Mouse (Mus musculus): ENCODE measurements around the gene Tef. TPM values are rescaled to one million over a fixed set of nuclear protein-coding genes. Genes with fewer than 3 reads are reported as not detected.

The Tef gene
- 23.4 and 25.8 TPM in 2 replicates for polyA plus RNA-seq (2014; fragmentation: Nextera tagmentation; extraction: Ambion mirVana)

DNA sequence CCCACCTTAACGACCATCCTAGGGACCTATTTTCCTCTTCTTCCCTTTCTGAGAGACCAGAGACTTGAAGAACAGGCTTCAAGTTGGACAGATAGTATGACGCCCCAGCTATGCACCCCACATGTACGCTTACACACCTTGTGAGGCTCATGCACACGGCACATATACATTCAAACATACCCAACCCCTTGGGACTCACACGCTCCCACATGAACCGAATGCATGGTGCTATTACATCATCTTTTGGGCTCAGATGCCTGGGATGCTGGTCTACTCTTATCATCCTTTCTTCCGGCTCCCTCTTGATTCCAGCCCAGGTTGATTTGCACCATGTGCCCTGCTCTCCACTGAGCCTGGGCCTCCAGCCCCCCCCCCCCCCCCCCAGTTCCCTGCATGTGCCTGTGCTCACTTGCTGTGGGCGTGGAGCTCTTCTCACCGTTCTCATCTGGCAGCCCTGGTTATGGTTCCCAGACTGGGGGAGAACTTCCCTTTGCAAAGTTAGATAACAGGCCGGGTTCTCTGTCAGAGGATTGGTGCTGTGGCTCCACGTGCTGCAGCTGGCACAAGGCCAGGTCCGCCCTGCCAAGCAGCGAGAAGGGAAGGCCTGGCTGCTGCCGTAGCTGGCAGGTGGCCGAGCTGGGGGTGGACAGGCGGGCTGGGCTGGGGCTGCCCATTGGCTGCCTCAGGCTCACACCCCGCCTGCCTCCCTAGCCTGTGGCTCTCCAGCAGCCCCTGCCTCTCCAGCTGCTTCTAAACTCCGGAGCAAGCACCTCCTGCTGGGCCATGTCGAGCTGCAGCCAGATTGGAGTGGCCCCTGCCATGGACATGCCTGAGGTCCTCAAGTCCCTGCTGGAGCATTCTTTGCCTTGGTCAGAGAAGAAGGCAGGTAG, at the start of gene Tef:
TSS of gene Tef (plus strand) at position 421 of the 890 bp plus-strand sequence.
- H3K36me3 ChIP-seq (ENCODE audit: control insufficient read depth, insufficient read depth, low read length), result no peaks in the 10 kb centered on the region
- ATAC-seq (ENCODE audit: insufficient number of reproducible peaks, insufficient read depth, low FRiP score, low read depth), result peak; percentile 97
- H3K9ac ChIP-seq (ENCODE audit: low read length), result peak within 1 kb of the TSS; percentile 57
- H3K4me3 ChIP-seq (ENCODE audit: control insufficient read depth in 1 of 2, insufficient read depth in 1 of 2, low read depth in 1 of 2, low read length in 2 of 2), result peak within 1 kb of the TSS; percentile 33 to 35
- WGBS, result 13% methylated on average over 19 of the region's 19 CpGs
- H3K27ac ChIP-seq (replicated peaks in 1 of 2; ENCODE audit: control insufficient read depth in 1 of 2, insufficient read depth in 1 of 2, low read depth in 2 of 2, low read length in 2 of 2), result peak within 1 kb of the TSS; percentile 70
- no peaks in the 10 kb centered on the region for H3K9me3 ChIP-seq (ENCODE audit: control insufficient read depth, low read length)
- H3K27me3 ChIP-seq (ENCODE audit: control insufficient read depth, insufficient read depth, low read length), result no peaks in the 10 kb centered on the region
- peak within 1 kb of the TSS; percentile 67 for H3K4me2 ChIP-seq (ENCODE audit: low read length)
- H3K4me1 ChIP-seq (ENCODE audit: control insufficient read depth in 2 of 2, insufficient read depth in 2 of 2, low read length in 2 of 2), result peaks cover 32 to 46% of the 10 kb centered on the region in 2 experiments

DNA sequence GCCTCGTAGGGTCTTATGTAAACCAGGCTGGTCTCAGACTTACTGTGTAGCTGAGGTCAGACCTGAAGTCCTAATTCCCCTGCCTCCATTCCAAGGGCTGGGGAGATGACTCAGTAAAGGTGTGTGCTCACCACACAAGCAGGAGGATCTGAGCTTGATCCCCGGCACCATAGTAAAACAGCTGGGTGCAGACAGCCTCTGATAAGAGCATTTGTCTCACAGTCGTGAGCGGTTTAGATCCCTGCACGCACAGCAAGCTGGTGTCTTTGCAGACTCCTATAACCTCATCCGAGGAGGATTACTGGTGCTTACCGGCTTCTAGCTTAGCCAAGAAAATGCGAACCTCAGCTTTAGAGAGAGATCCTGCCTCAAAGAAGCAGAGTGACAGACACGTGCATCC, 48.6 kb upstream of the Tef start:
- ATAC-seq (ENCODE audit: insufficient number of reproducible peaks, insufficient read depth, low FRiP score, low read depth), result no peak
- no peak overlapping the region for H3K27ac ChIP-seq (replicated peaks in 1 of 2; ENCODE audit: control insufficient read depth in 1 of 2, insufficient read depth in 1 of 2, low read depth in 2 of 2, low read length in 2 of 2)
- peaks cover 9% of the 10 kb centered on the region; the same call in 1 of the 2 replicates for H3K36me3 ChIP-seq (ENCODE audit: control insufficient read depth, insufficient read depth, low read length)
- peaks cover 10 to 11% of the 10 kb centered on the region in 2 experiments for H3K4me1 ChIP-seq (ENCODE audit: control insufficient read depth in 2 of 2, insufficient read depth in 2 of 2, low read length in 2 of 2)
- 92% methylated on average over 9 of the region's 9 CpGs for WGBS
- no peaks in the 10 kb centered on the region for H3K9me3 ChIP-seq (ENCODE audit: control insufficient read depth, low read length)
- H3K4me3 ChIP-seq (ENCODE audit: control insufficient read depth in 1 of 2, insufficient read depth in 1 of 2, low read depth in 1 of 2, low read length in 2 of 2), result no peak overlapping the region
- H3K4me2 ChIP-seq (ENCODE audit: low read length), result no peak overlapping the region
- no peak overlapping the region for H3K9ac ChIP-seq (ENCODE audit: low read length)
- H3K27me3 ChIP-seq (ENCODE audit: control insufficient read depth, insufficient read depth, low read length), result no peaks in the 10 kb centered on the region

DNA sequence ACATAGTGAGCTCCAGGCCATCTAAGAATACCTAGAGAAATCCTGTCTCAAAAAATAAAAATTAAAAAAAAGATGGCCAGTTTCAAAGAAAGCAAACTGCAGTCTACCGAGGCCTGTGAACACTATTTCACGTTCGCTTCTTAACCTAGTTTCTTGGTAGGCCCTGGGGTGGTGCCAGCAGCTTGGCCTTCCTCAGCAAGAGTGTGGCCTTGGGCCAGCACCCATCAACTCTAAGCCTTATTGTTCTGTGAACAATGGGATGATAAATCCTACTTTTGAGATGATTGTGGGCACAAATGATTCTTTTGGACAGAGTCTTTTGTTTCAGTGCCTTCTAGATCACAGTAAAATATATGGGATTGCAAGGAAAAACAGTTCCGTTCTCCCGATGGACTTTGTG, 43.5 kb upstream of the Tef start:
- H3K9ac ChIP-seq (ENCODE audit: low read length), result no peak overlapping the region
- 87% methylated on average over 5 of the region's 5 CpGs for WGBS
- H3K4me2 ChIP-seq (ENCODE audit: low read length), result no peak overlapping the region
- no peaks in the 10 kb centered on the region for H3K9me3 ChIP-seq (ENCODE audit: control insufficient read depth, low read length)
- H3K27ac ChIP-seq (replicated peaks in 1 of 2; ENCODE audit: control insufficient read depth in 1 of 2, insufficient read depth in 1 of 2, low read depth in 2 of 2, low read length in 2 of 2), result no peak overlapping the region
- H3K4me3 ChIP-seq (ENCODE audit: control insufficient read depth in 1 of 2, insufficient read depth in 1 of 2, low read depth in 1 of 2, low read length in 2 of 2), result no peak overlapping the region
- H3K27me3 ChIP-seq (ENCODE audit: control insufficient read depth, insufficient read depth, low read length), result no peaks in the 10 kb centered on the region
- peaks cover 0 to 11% of the 10 kb centered on the region in 2 experiments; a peak in 2 of 4 replicates for H3K4me1 ChIP-seq (ENCODE audit: control insufficient read depth in 2 of 2, insufficient read depth in 2 of 2, low read length in 2 of 2)
- peaks cover 16% of the 10 kb centered on the region; the same call in 1 of the 2 replicates for H3K36me3 ChIP-seq (ENCODE audit: control insufficient read depth, insufficient read depth, low read length)
- ATAC-seq (ENCODE audit: insufficient number of reproducible peaks, insufficient read depth, low FRiP score, low read depth), result no peak

DNA sequence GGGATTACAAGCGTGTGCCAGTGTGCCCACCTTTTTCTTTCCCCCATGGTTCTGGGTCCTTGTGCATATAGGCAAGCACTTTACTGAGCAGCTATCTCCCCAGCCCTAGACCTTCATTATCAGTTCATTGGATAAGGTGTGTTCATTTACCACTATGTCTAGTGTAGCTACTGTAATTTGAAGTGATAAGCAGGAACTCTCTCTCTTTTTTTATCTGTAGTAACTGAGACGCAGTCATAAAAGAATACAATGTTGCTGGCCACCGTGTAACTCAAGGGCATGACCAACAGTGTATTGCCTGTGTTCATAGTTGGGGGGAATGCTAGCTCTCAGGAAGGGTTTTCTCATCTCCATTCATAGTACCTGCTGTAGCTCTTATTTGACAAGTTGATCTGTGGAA, 42.7 kb upstream of the Tef start:
- Histone ChIP-seq H3K36me3 (ENCODE audit: control insufficient read depth, insufficient read depth, low read length) (peaks cover 16% of the 10 kb centered on the region; the same call in 1 of the 2 replicates), H3K9me3 (ENCODE audit: control insufficient read depth, low read length) (no peaks in the 10 kb centered on the region), H3K4me3 (ENCODE audit: control insufficient read depth in 1 of 2, insufficient read depth in 1 of 2, low read depth in 1 of 2, low read length in 2 of 2) (no peak overlapping the region), H3K4me1 (ENCODE audit: control insufficient read depth in 2 of 2, insufficient read depth in 2 of 2, low read length in 2 of 2) (peaks cover 0 to 11% of the 10 kb centered on the region in 2 experiments; a peak in 3 of 4 replicates), H3K27ac (replicated peaks in 1 of 2; ENCODE audit: control insufficient read depth in 1 of 2, insufficient read depth in 1 of 2, low read depth in 2 of 2, low read length in 2 of 2) (no peak overlapping the region), H3K27me3 (ENCODE audit: control insufficient read depth, insufficient read depth, low read length) (no peaks in the 10 kb centered on the region), H3K9ac (ENCODE audit: low read length) (no peak overlapping the region), H3K4me2 (ENCODE audit: low read length) (no peak overlapping the region)
- no peak for ATAC-seq (ENCODE audit: insufficient number of reproducible peaks, insufficient read depth, low FRiP score, low read depth)
- WGBS, result 60% methylated on average over 3 of the region's 3 CpGs

DNA sequence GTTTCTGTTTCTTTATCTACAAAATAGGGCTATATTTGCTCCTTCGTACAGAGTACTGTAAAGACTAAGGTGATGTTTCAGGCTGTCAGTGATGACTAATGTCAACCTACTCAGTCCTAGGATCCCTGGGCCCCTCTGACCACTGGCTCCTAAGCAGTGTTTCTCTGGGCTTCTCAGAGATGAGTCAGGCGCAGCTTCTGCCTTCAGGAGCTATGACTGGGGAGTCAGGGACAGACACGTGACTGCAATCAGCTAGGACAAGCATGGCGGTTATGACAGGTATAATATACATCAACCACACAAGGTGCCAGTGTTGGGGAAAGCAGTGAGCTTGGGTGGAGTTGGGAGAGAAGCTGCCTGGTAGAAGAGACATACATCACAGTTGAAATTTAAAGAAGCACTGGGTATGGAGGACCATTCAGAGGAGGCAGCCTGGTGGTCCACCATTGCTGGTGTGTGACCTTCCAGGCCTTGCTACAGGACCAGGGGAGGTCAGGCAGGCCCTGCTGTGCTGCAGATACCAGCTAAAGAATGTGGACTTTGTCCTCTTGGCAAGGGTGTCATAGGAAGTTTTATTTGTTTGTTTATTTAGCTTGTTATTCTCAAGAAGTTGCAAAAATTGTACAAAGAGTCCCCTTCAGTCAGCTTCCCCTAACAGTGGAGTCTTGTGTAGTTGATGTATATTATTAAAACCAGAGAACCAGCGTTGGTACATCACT, 41.7 kb upstream of the Tef start:
- Histone ChIP-seq H3K9ac (ENCODE audit: low read length) (no peak overlapping the region), H3K27ac (replicated peaks in 1 of 2; ENCODE audit: control insufficient read depth in 1 of 2, insufficient read depth in 1 of 2, low read depth in 2 of 2, low read length in 2 of 2) (no peak overlapping the region), H3K9me3 (ENCODE audit: control insufficient read depth, low read length) (no peaks in the 10 kb centered on the region), H3K36me3 (ENCODE audit: control insufficient read depth, insufficient read depth, low read length) (peaks cover 10% of the 10 kb centered on the region; the same call in 1 of the 2 replicates), H3K27me3 (ENCODE audit: control insufficient read depth, insufficient read depth, low read length) (no peaks in the 10 kb centered on the region), H3K4me3 (ENCODE audit: control insufficient read depth in 1 of 2, insufficient read depth in 1 of 2, low read depth in 1 of 2, low read length in 2 of 2) (no peak overlapping the region), H3K4me2 (ENCODE audit: low read length) (no peak overlapping the region), H3K4me1 (ENCODE audit: control insufficient read depth in 2 of 2, insufficient read depth in 2 of 2, low read length in 2 of 2) (peaks cover 0 to 11% of the 10 kb centered on the region in 2 experiments; a peak in 3 of 4 replicates)
- ATAC-seq (ENCODE audit: insufficient number of reproducible peaks, insufficient read depth, low FRiP score, low read depth), result no peak
- WGBS, result 84% methylated on average over 5 of the region's 5 CpGs

DNA sequence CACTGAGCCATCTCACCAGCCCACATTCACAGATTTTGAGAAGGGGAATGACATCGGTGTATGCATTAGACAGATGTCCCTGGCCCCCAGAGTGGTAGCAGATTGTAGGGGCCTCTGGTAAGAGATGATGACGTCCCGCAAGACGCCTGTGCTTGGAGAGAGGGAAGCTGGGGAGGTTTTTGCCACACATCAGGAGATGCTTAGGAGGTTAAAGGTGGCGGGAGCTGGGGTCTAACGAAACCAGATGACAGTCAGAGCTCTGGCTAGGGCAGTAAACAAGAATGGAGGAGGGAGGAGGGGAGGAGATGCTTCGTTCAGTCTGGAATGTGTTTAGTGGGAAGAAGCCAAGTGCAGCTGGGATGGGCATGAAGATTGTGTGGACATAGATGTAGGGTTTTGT, 40.8 kb upstream of the Tef start:
- Histone ChIP-seq H3K9ac (ENCODE audit: low read length) (no peak overlapping the region), H3K9me3 (ENCODE audit: control insufficient read depth, low read length) (no peaks in the 10 kb centered on the region), H3K36me3 (ENCODE audit: control insufficient read depth, insufficient read depth, low read length) (0 out of 2 replicates have a peak, but pooled peaks cover 6% of the 10 kb centered on the region), H3K4me3 (ENCODE audit: control insufficient read depth in 1 of 2, insufficient read depth in 1 of 2, low read depth in 1 of 2, low read length in 2 of 2) (no peak overlapping the region), H3K4me2 (ENCODE audit: low read length) (no peak overlapping the region), H3K27ac (replicated peaks in 1 of 2; ENCODE audit: control insufficient read depth in 1 of 2, insufficient read depth in 1 of 2, low read depth in 2 of 2, low read length in 2 of 2) (no peak overlapping the region), H3K4me1 (ENCODE audit: control insufficient read depth in 2 of 2, insufficient read depth in 2 of 2, low read length in 2 of 2) (peaks cover 0 to 11% of the 10 kb centered on the region in 2 experiments; a peak in 3 of 4 replicates), H3K27me3 (ENCODE audit: control insufficient read depth, insufficient read depth, low read length) (no peaks in the 10 kb centered on the region)
- WGBS, result 89% methylated on average over 7 of the region's 7 CpGs
- no peak for ATAC-seq (ENCODE audit: insufficient number of reproducible peaks, insufficient read depth, low FRiP score, low read depth)

DNA sequence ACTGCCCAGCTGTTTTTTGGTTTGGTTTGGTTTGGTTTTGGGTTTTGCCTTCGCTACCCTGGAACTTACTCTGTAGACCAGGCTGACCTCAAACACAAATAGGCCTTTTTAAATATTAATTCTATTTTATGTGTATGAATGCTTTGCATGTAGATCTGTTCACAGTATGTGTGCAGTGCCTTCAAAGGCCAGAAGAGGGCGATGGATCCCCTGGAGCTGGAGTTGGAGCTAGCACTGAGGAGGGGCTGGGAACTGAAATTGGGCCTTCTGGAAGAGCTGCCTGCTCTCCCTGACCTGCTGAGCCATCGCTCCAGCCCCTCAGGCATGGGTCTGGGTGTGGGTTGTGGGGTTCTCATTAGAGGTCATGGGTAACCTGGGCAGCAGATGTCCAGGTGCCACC, 40.3 kb upstream of the Tef start:
- Histone ChIP-seq H3K27me3 (ENCODE audit: control insufficient read depth, insufficient read depth, low read length) (no peaks in the 10 kb centered on the region), H3K4me3 (ENCODE audit: control insufficient read depth in 1 of 2, insufficient read depth in 1 of 2, low read depth in 1 of 2, low read length in 2 of 2) (no peak overlapping the region), H3K9ac (ENCODE audit: low read length) (no peak overlapping the region), H3K36me3 (ENCODE audit: control insufficient read depth, insufficient read depth, low read length) (0 out of 2 replicates have a peak, but pooled peaks cover 6% of the 10 kb centered on the region), H3K4me1 (ENCODE audit: control insufficient read depth in 2 of 2, insufficient read depth in 2 of 2, low read length in 2 of 2) (peaks cover 0 to 11% of the 10 kb centered on the region in 2 experiments; a peak in 3 of 4 replicates), H3K27ac (replicated peaks in 1 of 2; ENCODE audit: control insufficient read depth in 1 of 2, insufficient read depth in 1 of 2, low read depth in 2 of 2, low read length in 2 of 2) (no peak overlapping the region), H3K4me2 (ENCODE audit: low read length) (no peak overlapping the region), H3K9me3 (ENCODE audit: control insufficient read depth, low read length) (no peaks in the 10 kb centered on the region)
- ATAC-seq (ENCODE audit: insufficient number of reproducible peaks, insufficient read depth, low FRiP score, low read depth), result no peak
- WGBS, result 81% methylated on average over 3 of the region's 3 CpGs

Data from heart, embryonic 14.5 days (tissue).